Mouse (Mus musculus): ENCODE measurements at regions not wholly inside any gene's neighbourhood (a gene's known extent, or its start where the extent isn't known, plus 50 kb on each side); places are given as distances from the start of the nearest gene placed in this dataset.

- no peak for DNase-seq (ENCODE audit: low read depth, low spot score)
These were observed 138.1 kb upstream of the Id2 start for GRCm38 (mm10) chr12:25235071-25235470.

GRCm38 (mm10) chr12:25234636-25235035, 137.7 kb upstream of the Id2 start:
- DNase-seq (ENCODE audit: low read depth, low spot score) = no peak

DNA sequence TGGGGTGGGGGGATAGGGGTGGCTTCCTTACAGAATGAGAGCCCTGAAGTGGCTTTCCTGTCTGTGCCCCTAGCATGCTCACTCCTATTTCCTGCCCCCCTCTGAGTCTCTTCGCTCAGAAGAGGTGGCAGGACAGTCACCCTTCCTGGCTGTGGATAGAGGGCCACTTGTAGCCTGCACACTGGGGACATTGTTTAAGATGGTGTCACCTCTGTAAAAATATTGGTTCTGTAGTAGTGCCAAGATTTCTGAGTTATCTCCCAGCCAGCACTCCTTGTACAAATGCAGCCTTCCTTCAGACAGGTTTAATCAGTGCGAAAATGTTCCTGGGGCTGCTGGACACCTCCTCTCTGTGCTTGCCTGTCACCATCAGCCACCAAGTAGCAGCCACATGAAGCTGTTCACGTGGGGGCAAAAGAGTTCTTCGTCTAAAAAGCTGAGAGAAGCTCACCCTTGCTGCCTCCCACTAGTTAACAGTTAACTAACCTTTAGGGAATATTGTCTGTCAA, 136.1 kb upstream of the Id2 start:
- DNase-seq (ENCODE audit: low read depth, low spot score) = no peak

GRCm38 (mm10) chr12:25232358-25233026, 135.6 kb upstream of the Id2 start:
- DNase-seq (ENCODE audit: low read depth, low spot score) = no peak

DNA sequence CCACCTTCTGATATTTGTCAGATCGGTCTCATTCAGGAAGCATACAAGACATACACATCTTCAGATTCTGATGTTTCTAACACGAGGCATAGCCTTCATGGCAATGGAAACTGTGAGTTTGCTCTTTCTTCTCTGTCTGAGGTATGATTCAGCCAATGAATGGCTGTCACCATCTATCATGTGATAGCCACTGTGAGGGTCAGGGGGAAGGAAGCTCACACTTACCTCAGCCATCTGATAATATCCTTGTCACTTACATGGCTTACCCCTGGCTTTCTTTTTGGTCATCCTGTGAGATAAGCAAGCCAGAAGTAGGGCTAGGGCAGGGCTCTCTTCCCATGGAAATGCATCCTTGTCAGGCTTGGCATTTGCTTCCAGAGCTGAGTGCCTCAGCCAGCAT, 131.8 kb upstream of the Id2 start:
- DNase-seq (ENCODE audit: low read depth, low spot score) = no peak

DNA sequence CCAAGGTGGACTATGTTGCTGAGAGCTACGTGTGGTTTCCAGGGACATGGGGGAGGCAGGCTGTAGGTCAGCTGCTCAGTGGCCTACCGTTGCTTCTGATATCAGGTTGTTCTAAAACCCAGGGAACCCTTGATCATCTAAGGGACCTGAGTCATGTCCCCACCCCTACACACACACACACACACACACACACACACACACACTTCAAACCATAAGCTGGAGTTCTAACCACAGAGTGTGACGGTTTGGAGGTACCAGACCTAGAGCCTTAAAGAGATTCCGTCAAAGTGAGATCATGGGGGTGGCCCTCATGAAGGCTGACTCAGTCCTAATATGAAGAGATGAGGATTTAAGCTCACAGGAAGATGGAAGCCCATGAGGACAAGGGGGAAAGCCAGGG, 130.8 kb upstream of the Id2 start:
- DNase-seq (ENCODE audit: low read depth, low spot score) = no peak

- no peak for DNase-seq (ENCODE audit: low read depth, low spot score)
These were observed 127.7 kb upstream of the Id2 start for GRCm38 (mm10) chr12:25224644-25225043.

GRCm38 (mm10) chr12:25224201-25224600, 127.3 kb upstream of the Id2 start:
- no peak for DNase-seq (ENCODE audit: low read depth, low spot score)

- no peak for DNase-seq (ENCODE audit: low read depth, low spot score)
These were observed 126.6 kb upstream of the Id2 start for GRCm38 (mm10) chr12:25223539-25223938.

- no peak for DNase-seq (ENCODE audit: low read depth, low spot score)
These were observed 123.8 kb upstream of the Id2 start for GRCm38 (mm10) chr12:25220780-25221106.

- no peak for DNase-seq (ENCODE audit: low read depth, low spot score)
These were observed 123.3 kb upstream of the Id2 start for GRCm38 (mm10) chr12:25220096-25220779.

DNA sequence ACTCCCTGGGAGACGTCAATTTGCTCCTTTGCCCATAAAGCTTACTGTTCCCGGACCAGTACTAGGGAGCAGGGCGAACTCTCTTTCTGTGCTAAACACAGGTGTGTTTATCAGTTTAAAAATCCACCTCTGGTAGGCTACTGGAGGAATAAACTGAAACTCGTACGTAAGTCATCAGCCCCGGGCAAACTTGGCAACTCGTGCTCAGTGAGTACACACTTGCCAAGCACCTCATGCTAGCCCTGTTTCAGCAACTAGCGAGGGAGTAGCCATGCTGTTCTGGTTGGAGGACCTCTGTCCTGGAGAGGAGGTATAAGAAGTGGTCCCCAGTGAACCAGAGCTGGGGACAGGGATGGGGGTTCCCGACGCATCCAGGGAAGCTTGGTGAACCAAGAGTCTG, 122.6 kb upstream of the Id2 start:
- DNase-seq (ENCODE audit: low read depth, low spot score) = no peak

DNA sequence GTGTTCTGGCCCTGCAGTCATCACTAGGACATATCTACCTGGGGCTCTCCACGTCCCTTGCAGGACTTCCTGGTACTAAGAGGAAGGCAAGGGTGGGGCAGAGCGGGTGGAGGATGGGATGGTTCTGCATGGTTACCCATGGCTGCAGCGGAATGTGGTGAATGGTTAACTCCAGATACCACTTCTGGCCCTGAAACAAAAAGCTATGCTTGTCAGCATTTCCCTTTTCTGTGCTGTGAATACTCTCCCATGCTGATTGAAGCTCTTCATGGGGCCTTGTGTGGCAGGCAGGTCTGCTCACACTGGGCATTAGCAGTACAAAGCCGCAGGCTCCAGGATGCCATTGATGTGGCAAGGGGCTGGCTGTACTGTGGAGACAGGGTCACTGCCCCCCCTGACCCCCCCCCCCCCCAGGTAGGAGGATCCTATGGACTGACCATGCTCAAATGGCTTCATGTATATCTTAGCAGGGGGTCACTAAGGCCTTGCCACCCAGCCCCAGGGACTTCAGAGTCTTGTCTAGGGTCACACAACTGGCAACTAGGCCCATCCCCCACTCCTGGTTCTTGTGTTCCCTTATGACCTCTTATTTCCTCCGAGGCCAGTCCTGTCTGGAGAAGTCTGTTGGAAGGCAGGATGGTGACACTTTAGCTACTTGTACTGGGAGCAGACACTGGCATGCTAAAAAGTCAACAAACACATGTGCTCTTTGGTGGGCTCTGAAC, 120.0 kb upstream of the Id2 start:
- DNase-seq (ENCODE audit: low read depth, low spot score) = no peak

DNA sequence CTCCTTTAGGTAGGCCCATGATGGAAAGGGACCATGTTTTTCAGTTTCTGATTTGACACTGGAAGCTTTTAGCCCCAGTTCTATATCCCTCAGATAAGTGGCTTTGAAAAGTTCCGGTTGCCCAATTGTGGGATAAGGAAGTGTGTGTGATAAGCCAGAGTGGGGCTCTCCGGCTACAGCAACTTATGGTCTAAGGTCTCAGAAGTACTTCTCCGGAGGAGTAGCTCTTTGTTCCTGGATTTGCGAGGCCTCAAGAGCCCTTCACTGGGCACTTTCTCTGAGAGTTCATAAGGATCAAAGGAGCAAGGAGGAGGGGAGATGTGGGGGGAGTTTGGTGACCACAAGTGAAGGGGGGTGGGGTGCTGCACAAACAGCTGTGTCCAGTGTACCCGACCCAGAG, 118.3 kb upstream of the Id2 start:
- DNase-seq (ENCODE audit: low read depth, low spot score) = no peak

DNA sequence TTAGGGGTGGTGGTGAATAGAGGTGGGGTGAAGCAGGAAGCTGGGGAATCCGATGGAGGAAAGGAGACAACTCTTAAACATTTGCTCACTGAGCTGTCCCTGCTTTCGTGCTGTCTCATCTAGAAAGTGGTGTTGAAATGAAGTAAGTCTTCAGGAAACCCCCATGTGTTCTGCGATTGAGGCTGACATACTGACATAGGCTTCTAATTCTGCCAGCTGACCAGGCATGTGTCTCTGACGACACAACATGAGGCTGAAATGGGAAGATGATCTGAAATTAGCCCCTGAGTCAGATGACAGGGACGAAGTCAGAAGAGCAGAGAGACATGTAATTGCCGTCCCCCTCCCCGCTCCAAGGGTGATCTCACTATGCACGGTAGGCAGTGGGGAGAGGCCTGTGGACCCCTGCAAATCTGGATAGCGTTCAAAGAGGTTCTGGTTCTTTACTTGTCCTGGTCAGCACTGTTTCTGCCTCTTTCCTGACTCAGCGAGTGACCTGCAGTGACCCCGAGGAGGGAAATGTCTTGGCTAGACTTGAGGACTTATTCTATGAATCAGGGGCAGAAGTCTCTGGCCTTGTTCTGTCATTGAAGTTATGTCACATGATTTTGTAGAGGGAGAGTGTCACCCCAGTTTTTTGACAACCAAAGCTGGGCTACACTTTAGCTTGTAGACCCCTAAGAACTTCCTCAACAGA, 117.0 kb upstream of the Id2 start:
- DNase-seq (ENCODE audit: low read depth, low spot score) = no peak

DNA sequence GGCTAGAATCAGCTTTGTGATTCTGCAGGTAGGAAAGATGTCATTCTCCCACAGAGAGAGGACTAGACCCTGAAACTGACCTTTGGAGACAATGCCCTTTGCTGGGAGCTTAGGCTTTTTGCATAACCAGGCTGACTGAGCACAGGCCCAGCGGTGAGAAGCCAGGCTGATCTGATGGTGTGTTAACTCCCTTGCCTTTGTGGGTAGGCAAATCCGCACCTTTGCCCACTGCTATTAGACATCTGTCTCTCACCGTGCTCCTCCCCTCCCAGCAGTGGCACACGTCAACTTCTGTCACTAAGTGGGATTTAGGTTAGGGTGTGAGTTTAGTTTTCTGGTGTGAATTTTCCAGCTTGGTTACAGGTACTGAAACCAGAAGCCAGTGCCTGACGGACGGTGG, 114.4 kb upstream of the Id2 start:
- DNase-seq (ENCODE audit: low read depth, low spot score) = no peak

GRCm38 (mm10) chr12:25210597-25210996, 113.7 kb upstream of the Id2 start:
- DNase-seq (ENCODE audit: low read depth, low spot score) = no peak

GRCm38 (mm10) chr12:25209333-25209728, 112.4 kb upstream of the Id2 start:
- DNase-seq (ENCODE audit: low read depth, low spot score) = no peak

DNA sequence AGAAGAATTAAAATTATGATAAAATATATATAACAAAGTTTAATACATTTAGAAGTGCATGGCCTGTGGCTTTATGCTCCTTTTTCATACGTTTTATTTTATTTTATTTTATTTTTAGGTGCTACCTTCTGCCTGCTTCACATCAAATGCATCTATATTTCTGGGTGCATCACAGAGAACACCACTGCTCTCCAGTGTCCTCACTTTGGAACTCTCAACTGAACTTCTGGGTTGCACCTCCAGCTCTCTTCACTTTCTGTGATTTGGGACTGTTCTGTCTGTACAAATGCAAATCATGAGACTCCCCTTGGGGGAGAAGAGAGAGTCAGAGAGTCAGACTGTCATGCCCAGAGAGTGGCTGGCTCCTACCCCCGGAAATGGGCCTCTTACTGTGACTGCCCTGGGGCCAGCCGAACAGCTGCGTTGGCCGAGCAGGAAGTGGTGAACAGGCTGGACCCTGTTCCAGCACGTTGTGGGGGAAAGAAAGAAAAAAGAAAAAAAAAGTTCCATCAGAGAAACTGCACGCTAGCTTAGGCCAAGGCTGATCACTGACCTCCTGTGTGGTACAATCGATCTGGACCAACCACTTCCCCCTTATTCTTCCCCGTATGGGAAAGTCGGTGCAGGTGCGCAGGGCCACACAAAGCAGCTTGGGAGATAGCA, 111.9 kb upstream of the Id2 start:
- DNase-seq (ENCODE audit: low read depth, low spot score) = no peak

GRCm38 (mm10) chr12:25203371-25204067, 106.6 kb upstream of the Id2 start:
- no peak for DNase-seq (ENCODE audit: low read depth, low spot score)

DNA sequence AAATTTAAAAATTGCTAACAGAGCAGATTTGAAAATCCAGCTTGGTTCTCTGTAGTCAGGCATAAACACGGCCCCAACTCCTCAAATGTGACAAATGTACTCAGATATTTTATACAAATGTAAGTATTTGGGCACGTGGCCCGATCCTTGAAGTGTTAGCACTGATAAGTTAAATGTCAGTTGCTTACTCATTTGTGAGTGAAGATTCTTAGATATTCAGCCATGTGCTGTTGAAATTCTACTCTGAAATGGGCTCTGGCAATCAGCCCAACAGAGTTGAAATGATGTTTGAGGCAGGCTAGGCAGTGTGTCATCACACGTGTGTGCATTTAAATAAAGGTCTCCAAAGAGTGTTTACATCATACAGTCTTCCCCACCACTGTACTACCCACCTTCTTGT, 103.2 kb upstream of the Id2 start:
- DNase-seq (ENCODE audit: low read depth, low spot score) = no peak
